Mouse (Mus musculus) heart, embryonic 16.5 days (tissue): ENCODE results near the gene Tgif1. TPM values are rescaled to one million over a fixed set of nuclear protein-coding genes. Genes with fewer than 3 reads are reported as not detected.

ENCODE experiments used
- ATAC-seq: fragments of 200-750 bp; cut with Nextera tagmentation; replicated peaks from 2 replicates; pipeline ENCODE4 v1.8.0; 2017; ENCODE audit warnings: moderate number of reproducible peaks; ENCODE audit not compliant: insufficient read depth, low FRiP score; ENCODE audit errors: extremely low read depth
- H3K27ac ChIP-seq: fragments of 300-500 bp; sonication (generic); 2 replicates; pipeline ENCODE4 v1.5.1; 2014; ENCODE audit warnings: mild to moderate bottlenecking, low read length, control low read depth, moderate library complexity
- H3K27me3 ChIP-seq: fragments of 300-500 bp; sonication (generic); 2 replicates; pipeline ENCODE4 v1.6.1; 2014; ENCODE audit warnings: low read length, mixed read lengths; ENCODE audit not compliant: control insufficient read depth, insufficient read depth
- H3K36me3 ChIP-seq: fragments of 300-500 bp; sonication (generic); 2 replicates; pipeline ENCODE4 v1.6.1; 2014; ENCODE audit not compliant: control insufficient read depth, insufficient read depth
- H3K4me1 ChIP-seq: fragments of 300-500 bp; sonication (generic); 2 replicates; pipeline ENCODE4 v1.6.1; 2014; ENCODE audit warnings: low read length, mixed read lengths; ENCODE audit not compliant: control insufficient read depth, insufficient read depth
- H3K4me2 ChIP-seq: fragments of 300-500 bp; sonication (generic); 2 replicates; pipeline ENCODE4 v1.6.1; 2014; ENCODE audit warnings: low read depth, mild to moderate bottlenecking, control low read depth, low read length
- H3K4me3 ChIP-seq: fragments of 300-500 bp; sonication (generic); 2 replicates; pipeline ENCODE4 v1.5.1; 2014; ENCODE audit warnings: mild to moderate bottlenecking, control low read depth, low read length
- H3K9ac ChIP-seq: fragments of 300-500 bp; sonication (generic); 2 replicates; pipeline ENCODE4 v1.6.1; 2014; ENCODE audit warnings: low read length, control low read depth
- H3K9me3 ChIP-seq: fragments of 300-500 bp; sonication (generic); replicated peaks from 2 replicates; pipeline ENCODE4 v1.6.1; 2016; ENCODE audit warnings: low read length; ENCODE audit not compliant: control insufficient read depth
- WGBS: fragments of 180-500 bp; shearing (Covaris S2); extraction: QIAGEN DNeasy Blood & Tissue Kit; methylation state at CpG from one replicate; pipeline ENCODE4 v1.1.7; 2014; 5-methylcytosine and 5-hydroxymethylcytosine counted together
- polyA plus RNA-seq: library from polyadenylated mRNA; unstranded; fragments of >200 nt; fragmentation: Nextera tagmentation; extraction: Ambion mirVana; gene quantifications from 2 replicates; pipeline ENCODE4 v1.2.1, GENCODE M21; 2015

The Tgif1 gene
- polyA plus RNA-seq: 19.7 and 20.7 TPM in 2 replicates

- Histone ChIP-seq H3K27me3 (no peaks in the 10 kb centered on the region), H3K9ac (peak within 1 kb of the TSS; percentile 79), H3K4me1 (peaks cover 5% of the 10 kb centered on the region), H3K9me3 (no peaks in the 10 kb centered on the region), H3K4me3 (peak within 1 kb of the TSS; percentile 80), H3K36me3 (no peaks in the 10 kb centered on the region), H3K27ac (peak within 1 kb of the TSS; percentile 92), H3K4me2 (peak within 1 kb of the TSS; percentile 99)
- WGBS: under 1% methylated on average over 29 of the region's 29 CpGs
- ATAC-seq: no peak
Measured at GRCm38 (mm10) chr17:70853436-70853905, at the start of gene Tgif1. TSS of gene Tgif1 (minus strand) at chr17:70853546.

GRCm38 (mm10) chr17:70900660-70901059 lies 47.3 kb upstream of the Tgif1 start:
- Histone ChIP-seq H3K4me2 (no peak overlapping the region), H3K27ac (no peak overlapping the region), H3K4me3 (no peak overlapping the region), H3K9me3 (no peaks in the 10 kb centered on the region), H3K27me3 (no peaks in the 10 kb centered on the region), H3K36me3 (no peaks in the 10 kb centered on the region), H3K9ac (no peak overlapping the region), H3K4me1 (no peaks in the 10 kb centered on the region)
- 81% methylated on average over 10 of the region's 10 CpGs for WGBS
- ATAC-seq: no peak

- H3K9ac ChIP-seq: no peak overlapping the region
- no peaks in the 10 kb centered on the region for H3K4me1 ChIP-seq
- no peaks in the 10 kb centered on the region for H3K27me3 ChIP-seq
- H3K4me3 ChIP-seq: no peak overlapping the region
- H3K36me3 ChIP-seq: no peaks in the 10 kb centered on the region
- no peaks in the 10 kb centered on the region for H3K9me3 ChIP-seq
- ATAC-seq: no peak
- no peak overlapping the region for H3K4me2 ChIP-seq
- WGBS: 82% methylated on average over 6 of the region's 6 CpGs
- H3K27ac ChIP-seq: no peak overlapping the region
Measured at GRCm38 (mm10) chr17:70899642-70900041, 46.3 kb upstream of the Tgif1 start.

- no peaks in the 10 kb centered on the region for H3K27me3 ChIP-seq
- H3K27ac ChIP-seq: no peak overlapping the region
- no peaks in the 10 kb centered on the region for H3K9me3 ChIP-seq
- no peaks in the 10 kb centered on the region for H3K36me3 ChIP-seq
- no peak overlapping the region for H3K4me2 ChIP-seq
- 85% methylated on average over 9 of the region's 9 CpGs for WGBS
- no peaks in the 10 kb centered on the region for H3K4me1 ChIP-seq
- ATAC-seq: no peak
- no peak overlapping the region for H3K4me3 ChIP-seq
- no peak overlapping the region for H3K9ac ChIP-seq
Measured at GRCm38 (mm10) chr17:70894867-70895266, 41.5 kb upstream of the Tgif1 start.

GRCm38 (mm10) chr17:70893151-70893550 lies 39.8 kb upstream of the Tgif1 start:
- no peak for ATAC-seq
- H3K27me3 ChIP-seq: no peaks in the 10 kb centered on the region

GRCm38 (mm10) chr17:70892288-70893096 lies 39.1 kb upstream of the Tgif1 start:
- H3K27me3 ChIP-seq: no peaks in the 10 kb centered on the region
- no peak overlapping the region for H3K4me3 ChIP-seq
- H3K36me3 ChIP-seq: no peaks in the 10 kb centered on the region
- no peak for ATAC-seq
- no peak overlapping the region for H3K27ac ChIP-seq
- H3K9me3 ChIP-seq: no peaks in the 10 kb centered on the region
- H3K9ac ChIP-seq: no peak overlapping the region
- H3K4me1 ChIP-seq: no peaks in the 10 kb centered on the region
- no peak overlapping the region for H3K4me2 ChIP-seq
- WGBS: 45% methylated on average over 15 of the region's 15 CpGs

More at GRCm38 (mm10) chr17:70893151-70893550, 39.8 kb upstream of the Tgif1 start:
- Histone ChIP-seq H3K4me2 (no peak overlapping the region), H3K36me3 (no peaks in the 10 kb centered on the region), H3K4me3 (no peak overlapping the region), H3K27ac (no peak overlapping the region), H3K9me3 (no peaks in the 10 kb centered on the region), H3K4me1 (no peaks in the 10 kb centered on the region), H3K9ac (no peak overlapping the region)
- WGBS: 67% methylated on average over 5 of the region's 5 CpGs

- H3K4me2 ChIP-seq: no peak overlapping the region
- no peak for ATAC-seq
- H3K27ac ChIP-seq: no peak overlapping the region
- H3K9ac ChIP-seq: no peak overlapping the region
- WGBS: 81% methylated on average over 8 of the region's 8 CpGs
- H3K27me3 ChIP-seq: no peaks in the 10 kb centered on the region
- H3K9me3 ChIP-seq: no peaks in the 10 kb centered on the region
- H3K4me1 ChIP-seq: no peaks in the 10 kb centered on the region
- H3K4me3 ChIP-seq: no peak overlapping the region
- no peaks in the 10 kb centered on the region for H3K36me3 ChIP-seq
Measured at GRCm38 (mm10) chr17:70890571-70890970, 37.2 kb upstream of the Tgif1 start.

GRCm38 (mm10) chr17:70888657-70889056 lies 35.3 kb upstream of the Tgif1 start:
- H3K9me3 ChIP-seq: no peaks in the 10 kb centered on the region
- WGBS: 75% methylated on average over 10 of the region's 10 CpGs
- no peak overlapping the region for H3K27ac ChIP-seq
- no peaks in the 10 kb centered on the region for H3K4me1 ChIP-seq
- H3K9ac ChIP-seq: no peak overlapping the region
- H3K4me2 ChIP-seq: no peak overlapping the region
- H3K27me3 ChIP-seq: no peaks in the 10 kb centered on the region
- no peak overlapping the region for H3K4me3 ChIP-seq
- ATAC-seq: no peak
- no peaks in the 10 kb centered on the region for H3K36me3 ChIP-seq

GRCm38 (mm10) chr17:70887848-70888247 lies 34.5 kb upstream of the Tgif1 start:
- no peak overlapping the region for H3K4me2 ChIP-seq
- H3K4me3 ChIP-seq: no peak overlapping the region
- H3K27ac ChIP-seq: no peak overlapping the region
- no peaks in the 10 kb centered on the region for H3K4me1 ChIP-seq
- 91% methylated on average over 9 of the region's 9 CpGs for WGBS
- H3K9ac ChIP-seq: no peak overlapping the region
- no peak for ATAC-seq
- H3K36me3 ChIP-seq: no peaks in the 10 kb centered on the region
- no peaks in the 10 kb centered on the region for H3K9me3 ChIP-seq
- no peaks in the 10 kb centered on the region for H3K27me3 ChIP-seq
